Mouse (Mus musculus) liver, embryonic 14.5 days (tissue): ENCODE measurements around the gene Gprc5c. TPM values are rescaled to one million over a fixed set of nuclear protein-coding genes. Genes with fewer than 3 reads are reported as not detected.

Experiments used
- ATAC-seq: fragments of 200-750 bp; cut with Nextera tagmentation; 2 replicates; pipeline ENCODE4 v1.8.0; 2017; ENCODE audit warnings: moderate number of reproducible peaks, mild to moderate bottlenecking, moderate library complexity; ENCODE audit not compliant: insufficient read depth
- DNase-seq, 3 experiments: peaks; one replicate each; pipeline ENCODE4 v3.0.0-alpha.2; 2012 to 2013; ENCODE audit warnings: low read depth in 3 of 3, low spot score in 3 of 3
- H3K27ac ChIP-seq: fragments of 300-500 bp; sonication (generic); 2 replicates; pipeline ENCODE4 v1.5.1; 2014; ENCODE audit warnings: moderate library complexity, mild to moderate bottlenecking, control low read depth, inconsistent platforms
- H3K27me3 ChIP-seq: fragments of 300-500 bp; sonication (generic); 2 replicates; pipeline ENCODE4 v1.6.1; 2014; ENCODE audit warnings: mild to moderate bottlenecking, low read length, moderate library complexity; ENCODE audit not compliant: control insufficient read depth, insufficient read depth
- H3K36me3 ChIP-seq: fragments of 300-500 bp; sonication (generic); replicated peaks from 2 replicates; pipeline ENCODE4 v1.6.1; 2014; ENCODE audit warnings: low read depth; ENCODE audit not compliant: control insufficient read depth, insufficient read depth
- H3K4me1 ChIP-seq, 2 experiments: fragments of 200-500 bp in 1 of 2; fragments of 300-500 bp in 1 of 2; sonication (generic) in 1 of 2; replicated peaks; 2 replicates each; pipeline ENCODE4 v1.6.1; 2012 to 2014; ENCODE audit warnings: antibody characterized with exemption in 1 of 2, inconsistent platforms in 1 of 2, low read length in 1 of 2; ENCODE audit not compliant: control insufficient read depth in 2 of 2, insufficient read depth in 2 of 2
- H3K4me2 ChIP-seq: fragments of 300-500 bp; sonication (generic); 2 replicates; pipeline ENCODE4 v1.6.1; 2014; ENCODE audit warnings: low read depth, mild to moderate bottlenecking, control low read depth, moderate library complexity
- H3K4me3 ChIP-seq, 2 experiments: fragments of 200-500 bp in 1 of 2; fragments of 300-500 bp in 1 of 2; sonication (generic) in 1 of 2; 2 replicates each; pipeline ENCODE4 v1.5.1; 2012 to 2014; ENCODE audit warnings: low read depth in 2 of 2, low read length in 2 of 2, mild to moderate bottlenecking in 2 of 2, control low read depth in 1 of 2, inconsistent platforms in 1 of 2, moderate library complexity in 1 of 2; ENCODE audit not compliant: insufficient read depth in 1 of 2
- H3K9ac ChIP-seq: fragments of 300-500 bp; sonication (generic); replicated peaks from 2 replicates; pipeline ENCODE4 v1.6.1; 2014; ENCODE audit warnings: mild to moderate bottlenecking, control low read depth, moderate library complexity
- H3K9me3 ChIP-seq: fragments of 300-500 bp; sonication (generic); 2 replicates; pipeline ENCODE4 v1.6.1; 2016; ENCODE audit warnings: low read length, mixed read lengths; ENCODE audit not compliant: control insufficient read depth
- CTCF ChIP-seq: IDR thresholded peaks from 2 replicates; pipeline ENCODE4 v1.5.1; 2016; ENCODE audit warnings: antibody characterized with exemption, low read depth, control low read depth
- EP300 ChIP-seq: IDR thresholded peaks from 2 replicates; pipeline ENCODE4 v1.6.1; 2016; ENCODE audit warnings: antibody characterized with exemption, low read depth
- WGBS: fragments of 180-500 bp; shearing (Covaris S2); extraction: QIAGEN DNeasy Blood & Tissue Kit; methylation state at CpG from one replicate; pipeline ENCODE4 v1.1.7; 2014; ENCODE audit not compliant: insufficient replicate concordance; 5-methylcytosine and 5-hydroxymethylcytosine counted together
- polyA plus RNA-seq, 2 experiments: library from polyadenylated mRNA; depleted of rRNA in 1 of 2; stranded (reverse) in 1 of 2; unstranded in 1 of 2; fragments of >200 nt; fragmentation: Nextera tagmentation in 1 of 2; extraction: Ambion mirVana in 1 of 2; gene quantifications; 2 replicates each; pipeline versions ENCODE4 v1.2.1 to v1.2.3; 2012 to 2014

Gene Gprc5c
- polyA plus RNA-seq, 2 experiments = 4.8 to 8.0 TPM

DNA sequence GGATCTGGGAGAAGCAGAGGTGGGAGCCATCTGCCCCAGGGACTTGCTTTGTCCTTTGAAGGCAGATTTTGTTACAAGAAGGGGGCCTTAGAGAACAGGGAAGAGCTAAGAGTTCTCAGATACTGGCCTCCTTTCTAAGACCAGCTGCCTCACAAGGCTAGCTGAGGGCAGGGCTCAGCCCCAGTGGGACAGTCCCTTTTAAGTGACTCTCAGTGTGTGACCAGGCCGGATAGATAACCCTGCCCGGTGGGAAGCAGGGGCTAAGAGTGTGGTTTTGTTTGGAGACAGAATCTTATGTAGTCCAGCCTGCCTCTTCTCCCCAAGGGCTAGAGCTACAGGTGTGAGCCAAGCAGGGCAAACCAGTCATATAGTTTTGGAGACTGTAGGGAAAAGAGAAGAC lies 1.4 kb upstream of the Gprc5c start:
- TF ChIP-seq CTCF = no peak
- no peak for TF ChIP-seq EP300
- H3K4me2 ChIP-seq = no peak overlapping the region
- WGBS = 10% methylated on average over 2 of the region's 2 CpGs
- peaks cover 43% of the 10 kb centered on the region for H3K27me3 ChIP-seq
- DNase-seq (no peak), ATAC-seq (no peak)
- no peaks in the 10 kb centered on the region for H3K9me3 ChIP-seq
- no peaks in the 10 kb centered on the region for H3K36me3 ChIP-seq
- no peak overlapping the region for H3K4me3 ChIP-seq
- no peak overlapping the region for H3K9ac ChIP-seq
- no peaks in the 10 kb centered on the region; a peak in 1 of 4 replicates for H3K4me1 ChIP-seq
- H3K27ac ChIP-seq = no peak overlapping the region

DNA sequence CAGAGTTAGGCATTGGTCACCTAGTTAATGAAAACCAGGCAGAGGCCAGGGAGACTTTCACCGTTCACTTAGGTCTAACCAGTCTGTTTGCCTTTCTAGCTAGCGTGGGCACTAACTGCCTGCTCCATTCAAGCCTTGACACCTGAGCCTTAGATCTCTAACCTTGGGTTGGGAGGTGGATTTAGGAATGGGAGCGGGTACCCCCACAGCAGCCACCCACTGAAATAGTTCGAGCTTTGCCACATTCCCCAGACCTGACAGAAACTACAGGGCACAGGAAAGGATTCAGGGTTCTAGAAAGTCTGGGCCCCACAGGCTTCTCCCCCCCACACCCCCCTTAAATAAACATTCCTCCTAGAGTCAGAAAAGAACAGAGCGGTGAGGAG lies 893 bp upstream of the Gprc5c start:
- Histone ChIP-seq H3K27me3 (peaks cover 43% of the 10 kb centered on the region), H3K9ac (no peak overlapping the region), H3K36me3 (no peaks in the 10 kb centered on the region), H3K4me3 (no peak overlapping the region), H3K27ac (no peak overlapping the region), H3K4me2 (peak overlapping the region; percentile 68; the same call in 1 of the 2 replicates), H3K4me1 (no peaks in the 10 kb centered on the region; a peak in 1 of 4 replicates), H3K9me3 (no peaks in the 10 kb centered on the region)
- ATAC-seq (no peak), DNase-seq (no peak)
- WGBS = 40% methylated on average over 5 of the region's 5 CpGs
- TF ChIP-seq EP300 (no peak), CTCF (no peak)

- Histone ChIP-seq H3K9ac (no peak overlapping the region; the same call in 1 of the 2 replicates), H3K4me1 (no peaks in the 10 kb centered on the region), H3K27ac (no peak overlapping the region), H3K9me3 (no peaks in the 10 kb centered on the region), H3K4me3 (peak overlapping the region; percentile 52 to 64), H3K4me2 (peak overlapping the region; percentile 68), H3K27me3 (peaks cover 43% of the 10 kb centered on the region), H3K36me3 (no peaks in the 10 kb centered on the region)
- no peak; the same call in 1 of the 2 replicates for ATAC-seq
- under 1% methylated on average over 27 of the region's 27 CpGs for WGBS
- DNase-seq = no peak
- no peak for TF ChIP-seq CTCF
- TF ChIP-seq EP300 = no peak
These were observed 286 bp downstream of the Gprc5c start for GRCm38 (mm10) chr11:114851269-114851607.

GRCm38 (mm10) chr11:114851608-114852310 lies 807 bp downstream of the Gprc5c start:
- under 1% methylated on average over 65 of the region's 65 CpGs for WGBS
- H3K9ac ChIP-seq = peak overlapping the region; percentile 37
- H3K27ac ChIP-seq = no peak overlapping the region; the same call in 1 of the 2 replicates
- H3K36me3 ChIP-seq = no peaks in the 10 kb centered on the region
- TF ChIP-seq EP300 (no peak), CTCF (no peak)
- no peaks in the 10 kb centered on the region for H3K4me1 ChIP-seq
- no peaks in the 10 kb centered on the region for H3K9me3 ChIP-seq
- H3K4me3 ChIP-seq = peak overlapping the region; percentile 52 to 64
- DNase-seq = no peak
- peaks cover 43% of the 10 kb centered on the region for H3K27me3 ChIP-seq
- peak overlapping the region; percentile 68 for H3K4me2 ChIP-seq
- peak; percentile 52 for ATAC-seq

- no peak for ATAC-seq
- H3K4me3 ChIP-seq = peak overlapping the region; percentile 52 to 64
- TF ChIP-seq EP300 (no peak), CTCF (no peak)
- no peaks in the 10 kb centered on the region for H3K9me3 ChIP-seq
- no peaks in the 10 kb centered on the region for H3K36me3 ChIP-seq
- peak overlapping the region; percentile 68 for H3K4me2 ChIP-seq
- no peak for DNase-seq
- no peak overlapping the region; the same call in 1 of the 2 replicates for H3K27ac ChIP-seq
- 2% methylated on average over 40 of the region's 40 CpGs for WGBS
- H3K4me1 ChIP-seq = no peaks in the 10 kb centered on the region
- peak overlapping the region; percentile 37; the same call in 1 of the 2 replicates for H3K9ac ChIP-seq
- peaks cover 43% of the 10 kb centered on the region for H3K27me3 ChIP-seq
These were observed 1.6 kb downstream of the Gprc5c start for GRCm38 (mm10) chr11:114852311-114853173.
